Mouse (Mus musculus) adrenal gland, adult 18-20 months (tissue): Measurements from ENCODE around the gene Rgs9. TPM values are rescaled to one million over a fixed set of nuclear protein-coding genes. Genes with fewer than 3 reads are reported as not detected.
"Not testable (repeated sequence)": the region's sequence is repeated elsewhere in the genome, so short reads cannot be mapped to it uniquely, and the experiment has no call there.

Source experiments
- DNase-seq, 2 experiments: peaks; one replicate each; pipeline ENCODE4 v3.0.0; 2021 to 2022; ENCODE audit warnings: low spot score in 2 of 2
- long read RNA-seq, 2 experiments: library from polyadenylated mRNA; stranded (forward); transcript quantifications; one replicate each; pipeline ENCODE4 v2.0.0; 2021
- total RNA-seq, 2 experiments: library from RNA; stranded (reverse); gene quantifications; 1 replicate in 1 of 2; 2 replicates in 1 of 2; pipeline ENCODE4 v1.2.3; 2021

Rgs9 gene
- total RNA-seq: 1 to 10 TPM; 4.6 to 5.1 TPM
- long read RNA-seq, experiment 1, partial matches to known transcripts: 0 of 3 reads
- long read RNA-seq, experiment 1, other reads (novel, unspliced or antisense): 0 of 3 reads
- long read RNA-seq, experiment 2, partial matches to known transcripts: 2 of 7 reads
- long read RNA-seq, experiment 2, other reads (novel, unspliced or antisense): 2 of 7 reads

GRCm38 (mm10) chr11:109297710-109298375 is at the start of gene Rgs9:
TSS of gene Rgs9 (minus strand) at chr11:109298129.
- peak; percentile 88 to 89 for DNase-seq

- peak; percentile 77 to 78 for DNase-seq
Measured at GRCm38 (mm10) chr11:109347242-109347959, 49.5 kb upstream of the Rgs9 start.

GRCm38 (mm10) chr11:109343991-109344599 is 46.2 kb upstream of the Rgs9 start:
- DNase-seq: peak in 1 of 2 experiments; percentile 60

GRCm38 (mm10) chr11:109343558-109343957 is 45.6 kb upstream of the Rgs9 start:
- no peak for DNase-seq

GRCm38 (mm10) chr11:109342666-109343065 is 44.7 kb upstream of the Rgs9 start:
- not testable (repeated sequence) for DNase-seq

- no peak for DNase-seq
Measured at GRCm38 (mm10) chr11:109340541-109340940, 42.6 kb upstream of the Rgs9 start.

- no peak for DNase-seq
Measured at GRCm38 (mm10) chr11:109339155-109339938, 41.4 kb upstream of the Rgs9 start.

GRCm38 (mm10) chr11:109335890-109336289 is 38.0 kb upstream of the Rgs9 start:
- DNase-seq: no peak

GRCm38 (mm10) chr11:109334773-109335172 is 36.8 kb upstream of the Rgs9 start:
- no peak for DNase-seq

GRCm38 (mm10) chr11:109332722-109333121 is 34.8 kb upstream of the Rgs9 start:
- DNase-seq: peak in 1 of 2 experiments; percentile 51

- DNase-seq: peak; percentile 88 to 91
Measured at GRCm38 (mm10) chr11:109331424-109331824, 33.5 kb upstream of the Rgs9 start.

- no peak for DNase-seq
Measured at GRCm38 (mm10) chr11:109330706-109331393, 32.9 kb upstream of the Rgs9 start.

- no peak for DNase-seq
Measured at GRCm38 (mm10) chr11:109329331-109329730, 31.4 kb upstream of the Rgs9 start.

- no peak for DNase-seq
Measured at GRCm38 (mm10) chr11:109327952-109328351, 30.0 kb upstream of the Rgs9 start.

- no peak for DNase-seq
Measured at GRCm38 (mm10) chr11:109327381-109327780, 29.5 kb upstream of the Rgs9 start.

- DNase-seq: no peak
Measured at GRCm38 (mm10) chr11:109326270-109326669, 28.3 kb upstream of the Rgs9 start.

GRCm38 (mm10) chr11:109320361-109320933 is 22.5 kb upstream of the Rgs9 start:
- DNase-seq: no peak

GRCm38 (mm10) chr11:109319946-109320345 is 22.0 kb upstream of the Rgs9 start:
- no peak for DNase-seq

- DNase-seq: no peak
Measured at GRCm38 (mm10) chr11:109319471-109319870, 21.5 kb upstream of the Rgs9 start.

- peak in 1 of 2 experiments; percentile 44 for DNase-seq
Measured at GRCm38 (mm10) chr11:109316921-109317320, 19.0 kb upstream of the Rgs9 start.
